Mouse (Mus musculus) heart, adult 2 months (tissue): ENCODE measurements around the gene 4930412O13Rik.

Experiments used
- CTCF ChIP-seq: fragments of 200-600 bp; IDR thresholded peaks from 2 replicates; pipeline ENCODE4 v1.8.1; 2022; ENCODE audit warnings: antibody characterized with exemption, mild to moderate bottlenecking, moderate library complexity
- EP300 ChIP-seq: fragments of 200-500 bp; IDR thresholded peaks from 2 replicates; pipeline ENCODE4 v1.6.1; 2011; ENCODE audit warnings: low read depth, low read length, control low read depth; ENCODE audit not compliant: insufficient read depth

GRCm38 (mm10) chr2:9875220-9875619, 5.8 kb upstream of the 4930412O13Rik start:
- TF ChIP-seq CTCF: no peak
- TF ChIP-seq EP300: no peak
